Mouse (Mus musculus) monocyte, adult 59 days (primary cell): ENCODE results near the gene Coa5. TPM values are rescaled to one million over a fixed set of nuclear protein-coding genes. Genes with fewer than 3 reads are reported as not detected.

Source experiments
- total RNA-seq, 2 experiments: library from RNA; stranded (reverse); gene quantifications; one replicate each; pipeline ENCODE4 v1.2.4; 2023

Gene Coa5
- 10 to 100 TPM; 43.4 to 45.0 TPM for total RNA-seq

GRCm38 (mm10) chr1:37429366-37430296 lies at the start of gene Coa5, which contains the start of gene Unc50:
Gene Coa5 (minus strand): TSS chr1:37430103.
Gene Unc50 (plus strand): TSS chr1:37430139.

Other genes with a start within 250 kb of the Coa5 start
- gene Cnga3, start 215.7 kb downstream of the Coa5 start, total RNA-seq, result under 1 TPM in 1 of 2 experiments, not detected in 1; 0.15 TPM
- gene Inpp4a, start 130.2 kb downstream of the Coa5 start, total RNA-seq, result 100 to 1,000 TPM; 110 to 120 TPM
- 10 to 100 TPM; 37.7 to 45.5 TPM for gene Unc50, start within 50 bp of the Coa5 start, total RNA-seq
- gene Mgat4a, start 110.9 kb upstream of the Coa5 start, total RNA-seq, result 10 to 100 TPM; 10.4 to 11.6 TPM